Mouse (Mus musculus): ENCODE results near the gene Ap2a2.
"Not testable (repeated sequence)": the region's sequence is repeated elsewhere in the genome, so short reads cannot be mapped to it uniquely, and the experiment has no call there.

Gene Ap2a2

GRCm38 (mm10) chr7:141669097-141669496 is 107.1 kb downstream of the Ap2a2 start:
- DNase-seq = not testable (repeated sequence)

- peak; percentile 36 to 40 for DNase-seq
Observed at GRCm38 (mm10) chr7:141670999-141671398, 109.0 kb downstream of the Ap2a2 start.

- DNase-seq = no peak
Observed at GRCm38 (mm10) chr7:141671626-141672291, 109.8 kb downstream of the Ap2a2 start.

- DNase-seq = no peak
Observed at GRCm38 (mm10) chr7:141678922-141679321, 116.9 kb downstream of the Ap2a2 start.

Data from B cell, adult 2 months (primary cell).